Mouse (Mus musculus) heart, postnatal 25 days (tissue): ENCODE results near the gene Zfp523. TPM values are rescaled to one million over a fixed set of nuclear protein-coding genes. Genes with fewer than 3 reads are reported as not detected.
A peak's percentile ranks its signal among the peaks of the same experiment; 100 is the strongest.

Source experiments
- DNase-seq: peaks from one replicate; pipeline ENCODE4 v3.0.0; 2022; ENCODE audit warnings: low spot score
- intact Hi-C: fragments of 180-260 bp; cut with DNase I; formaldehyde crosslinking; loops from one replicate; pipeline ENCODE4 v1.15.1; 2025
- total RNA-seq, 2 experiments: library from RNA; stranded (reverse); gene quantifications; 2 replicates each; pipeline ENCODE4 v1.2.3; 2021

Gene Zfp523
- total RNA-seq: 10 to 100 TPM; 11.5 to 12.4 TPM

DNA sequence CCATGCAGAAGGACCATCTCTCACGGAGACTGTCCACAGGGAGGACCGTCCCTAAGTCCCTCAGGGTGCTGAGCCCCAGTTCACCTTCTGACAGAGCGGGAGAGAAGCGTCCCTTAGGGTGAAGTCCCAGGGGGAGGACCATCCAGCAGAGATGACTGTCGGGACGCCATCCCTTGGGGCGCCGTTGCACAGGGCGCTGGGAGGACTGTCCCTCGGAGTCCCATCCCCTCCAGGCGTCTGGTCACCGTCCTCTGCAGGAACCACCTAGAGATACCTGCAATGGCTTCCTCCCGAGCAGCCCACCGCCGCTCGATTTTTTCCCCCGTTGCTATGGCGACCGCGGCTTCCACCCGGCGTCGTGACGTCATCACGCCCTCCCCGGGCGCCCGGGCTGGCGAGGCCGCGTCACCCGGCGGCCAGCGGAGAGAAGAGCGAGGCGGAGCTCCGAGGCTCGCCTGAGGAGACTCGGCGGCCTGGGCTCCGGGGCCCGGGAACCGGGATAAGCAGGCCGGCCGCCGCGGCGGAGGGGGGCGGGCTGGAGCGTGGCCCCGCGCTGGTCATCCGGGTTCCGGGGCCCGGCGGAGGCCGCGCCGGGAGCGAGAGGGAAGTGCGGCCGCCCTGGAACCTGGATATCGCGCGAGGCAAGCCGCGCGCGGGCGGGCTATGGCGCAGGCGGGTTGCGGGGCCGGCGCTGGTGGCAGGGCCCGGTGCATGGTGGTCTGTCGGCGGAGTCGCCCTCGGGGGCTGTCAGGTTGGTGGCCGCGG lies at the start of gene Zfp523:
Gene Zfp523, plus strand, starts transcription at position 355 of the 765 bp plus-strand sequence.
- intact Hi-C loops: no loop called here

DNA sequence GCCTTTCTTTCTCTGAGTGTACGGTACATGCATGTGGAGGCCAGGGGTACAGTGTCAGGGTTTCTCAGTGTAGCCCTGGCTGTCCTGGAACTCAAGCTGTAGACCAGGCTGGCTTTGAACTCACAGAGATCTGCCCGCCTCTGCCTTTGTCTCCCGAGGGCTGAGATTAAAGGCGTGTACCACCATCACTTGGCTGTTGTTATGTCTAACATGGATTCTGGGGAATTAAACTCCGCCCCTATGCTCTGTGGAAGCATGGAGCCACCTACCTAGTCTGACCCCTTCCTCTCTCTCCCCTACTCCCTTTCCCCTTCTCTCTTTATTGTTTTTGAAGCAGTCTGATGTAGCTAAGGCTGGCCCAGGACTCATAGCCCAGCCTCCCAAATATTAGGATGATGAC lies 47.1 kb upstream of the Zfp523 start:
- intact Hi-C loops: no loop called here

More for the DNA sequence above, at the start of gene Zfp523:
- DNase-seq: peak; percentile 85

DNA sequence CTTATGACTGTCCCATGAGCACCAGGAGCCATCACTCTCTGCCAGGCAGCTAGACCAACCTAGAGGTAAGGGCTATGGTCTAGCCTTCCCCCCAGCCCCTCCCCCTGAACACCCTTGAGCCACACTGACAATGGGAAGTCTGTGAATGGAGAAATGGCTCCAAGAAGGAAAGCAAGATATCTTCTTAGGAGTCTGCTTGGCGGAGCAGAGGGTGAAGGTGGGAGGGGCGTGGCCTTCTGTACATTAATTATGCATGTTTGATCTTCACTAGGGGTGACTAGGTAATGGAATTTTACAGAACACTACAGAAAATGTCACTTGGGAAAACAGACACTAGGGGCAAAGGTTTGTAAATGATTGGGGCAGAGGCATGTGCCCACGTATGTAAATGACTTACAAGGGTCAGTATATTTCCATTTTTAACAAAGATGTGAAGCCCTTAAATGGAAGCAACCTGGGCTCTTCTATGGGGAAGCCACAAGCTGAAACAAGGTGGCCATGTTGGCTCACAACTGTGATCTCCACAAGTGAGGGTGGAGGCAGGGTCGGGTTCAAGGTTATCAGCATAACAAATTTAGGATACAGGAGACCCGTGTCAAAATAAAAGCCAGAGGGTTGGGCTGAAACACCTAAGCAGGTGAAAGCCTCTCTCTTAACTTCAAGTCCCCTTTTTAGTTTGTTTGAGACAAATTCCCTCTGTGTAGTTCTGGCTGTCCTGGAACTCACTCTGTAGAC lies 46.4 kb upstream of the Zfp523 start:
- DNase-seq: no peak
- intact Hi-C loops: no loop called here

More for the DNA sequence above, 47.1 kb upstream of the Zfp523 start:
- no peak for DNase-seq

DNA sequence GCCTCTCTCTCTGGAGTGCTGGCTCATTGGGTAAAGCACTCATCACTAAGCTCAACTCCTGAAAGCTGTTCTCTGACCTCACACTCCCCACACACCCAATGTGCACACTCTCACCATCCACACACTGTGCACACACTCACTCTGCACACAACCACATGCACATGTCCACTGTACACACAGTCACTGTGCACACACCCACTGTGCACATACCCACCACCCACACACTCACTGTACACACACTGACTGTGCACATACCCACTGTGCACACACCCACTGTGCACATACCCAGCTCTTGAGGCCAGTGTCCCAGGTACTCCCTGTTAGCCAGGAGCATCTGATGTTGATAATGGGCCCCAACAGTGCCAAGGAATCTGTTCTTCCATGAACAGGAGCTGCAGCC lies 45.8 kb upstream of the Zfp523 start:
- intact Hi-C loops: no loop called here
- DNase-seq: no peak

DNA sequence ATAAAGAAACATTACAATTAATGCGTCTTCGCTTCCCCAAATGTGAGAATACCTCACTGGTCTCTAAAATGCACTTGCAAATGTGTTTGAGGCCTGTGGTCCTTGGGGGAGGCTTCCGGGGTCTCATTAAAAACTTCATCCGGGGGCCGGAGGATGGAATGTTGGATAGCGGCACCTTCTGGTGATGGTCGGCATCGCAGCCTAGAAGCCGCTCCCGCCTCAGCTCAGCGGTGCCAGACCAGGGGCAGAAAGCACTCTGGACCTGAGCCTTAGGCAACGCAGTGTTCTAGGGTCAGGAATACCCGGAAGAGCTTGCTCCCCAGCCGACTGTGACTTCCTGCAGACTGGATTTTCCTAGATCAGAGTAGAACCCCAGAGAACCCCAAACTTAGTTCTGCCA lies 43.7 kb upstream of the Zfp523 start:
- no peak for DNase-seq
- intact Hi-C loops: loop anchor here (1.0 kb wide), 1 partner anchor 48 kb away; no protein-coding TSS in a partner anchor

DNA sequence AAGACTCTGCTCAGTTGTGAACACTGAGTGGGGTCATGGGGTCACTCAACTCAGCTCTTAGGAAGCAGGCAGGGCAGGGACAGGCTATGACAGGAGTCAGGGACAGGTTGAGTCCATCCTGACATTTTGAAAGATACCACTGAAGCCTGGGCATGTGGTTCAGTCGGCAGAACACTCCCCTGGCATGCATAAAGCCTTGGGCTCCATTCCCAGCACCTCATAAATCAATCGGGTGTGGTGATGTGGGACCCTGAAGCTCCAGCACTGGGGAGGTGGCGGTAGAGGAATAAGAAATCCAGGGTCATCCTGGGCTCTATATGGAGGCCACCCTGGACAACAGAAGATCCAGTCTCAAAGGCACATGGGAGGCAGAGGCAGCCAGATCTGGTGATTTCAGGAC lies 41.4 kb upstream of the Zfp523 start:
- DNase-seq: no peak
- intact Hi-C loops: no loop called here

DNA sequence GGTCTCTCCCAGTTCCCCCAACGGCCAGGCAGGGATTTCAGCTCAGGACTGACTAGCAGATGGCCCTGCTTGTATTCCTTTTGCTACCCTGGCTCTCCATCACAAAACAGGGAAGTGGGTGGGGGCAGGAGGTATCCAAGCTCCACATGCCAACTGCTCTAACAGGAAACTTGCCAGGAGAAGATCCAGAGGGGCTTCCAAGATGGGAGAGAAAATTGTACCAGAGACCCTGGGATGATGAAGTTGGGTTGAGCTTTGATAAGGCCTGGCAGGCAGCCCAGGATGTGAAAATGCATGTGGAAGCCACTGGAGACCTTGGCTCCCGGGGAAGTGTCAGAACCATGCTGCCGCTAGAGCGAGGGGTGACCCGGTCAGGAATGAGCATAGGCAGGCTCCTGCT lies 40.7 kb upstream of the Zfp523 start:
- DNase-seq: no peak
- intact Hi-C loops: no loop called here

DNA sequence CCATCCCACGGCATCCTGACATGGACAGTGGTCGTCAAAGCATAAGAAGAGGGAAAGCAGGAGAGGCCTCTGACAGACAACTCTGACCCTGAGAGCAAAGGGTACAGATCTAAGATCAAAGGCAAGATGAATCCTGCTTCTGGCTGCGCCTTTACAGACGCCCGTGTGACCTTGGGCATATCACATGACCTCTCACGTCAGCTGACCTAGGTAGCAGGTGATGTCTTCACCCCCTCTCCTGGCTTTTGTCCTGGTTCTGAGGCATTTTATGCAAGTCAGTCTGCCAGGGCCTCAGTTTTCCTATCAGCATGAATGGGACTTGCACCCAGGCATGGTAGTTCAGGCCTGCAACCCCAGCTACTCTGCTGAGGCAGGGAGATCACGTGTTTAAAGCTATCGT lies 38.9 kb upstream of the Zfp523 start:
- intact Hi-C loops: no loop called here
- no peak for DNase-seq

DNA sequence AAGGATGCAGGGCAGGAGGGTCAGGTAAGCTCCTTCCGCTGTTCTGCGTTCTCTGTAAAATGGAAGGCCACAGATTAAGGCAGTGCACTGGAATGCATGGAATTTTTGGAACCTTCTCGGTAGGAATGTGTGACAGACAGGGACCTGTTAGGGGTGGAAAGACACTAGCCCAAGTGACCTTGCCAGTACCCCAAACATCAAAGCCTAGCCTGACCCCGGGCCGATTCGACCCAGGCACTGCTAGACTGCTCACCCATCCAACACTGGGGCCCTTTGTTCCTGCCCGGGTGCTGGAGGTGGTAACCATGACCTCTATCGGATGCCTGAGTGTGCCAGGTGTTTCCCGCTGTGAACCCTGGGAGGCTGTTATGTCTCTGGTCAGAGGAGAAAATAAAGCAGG lies 38.2 kb upstream of the Zfp523 start:
- intact Hi-C loops: no loop called here
- DNase-seq: no peak

DNA sequence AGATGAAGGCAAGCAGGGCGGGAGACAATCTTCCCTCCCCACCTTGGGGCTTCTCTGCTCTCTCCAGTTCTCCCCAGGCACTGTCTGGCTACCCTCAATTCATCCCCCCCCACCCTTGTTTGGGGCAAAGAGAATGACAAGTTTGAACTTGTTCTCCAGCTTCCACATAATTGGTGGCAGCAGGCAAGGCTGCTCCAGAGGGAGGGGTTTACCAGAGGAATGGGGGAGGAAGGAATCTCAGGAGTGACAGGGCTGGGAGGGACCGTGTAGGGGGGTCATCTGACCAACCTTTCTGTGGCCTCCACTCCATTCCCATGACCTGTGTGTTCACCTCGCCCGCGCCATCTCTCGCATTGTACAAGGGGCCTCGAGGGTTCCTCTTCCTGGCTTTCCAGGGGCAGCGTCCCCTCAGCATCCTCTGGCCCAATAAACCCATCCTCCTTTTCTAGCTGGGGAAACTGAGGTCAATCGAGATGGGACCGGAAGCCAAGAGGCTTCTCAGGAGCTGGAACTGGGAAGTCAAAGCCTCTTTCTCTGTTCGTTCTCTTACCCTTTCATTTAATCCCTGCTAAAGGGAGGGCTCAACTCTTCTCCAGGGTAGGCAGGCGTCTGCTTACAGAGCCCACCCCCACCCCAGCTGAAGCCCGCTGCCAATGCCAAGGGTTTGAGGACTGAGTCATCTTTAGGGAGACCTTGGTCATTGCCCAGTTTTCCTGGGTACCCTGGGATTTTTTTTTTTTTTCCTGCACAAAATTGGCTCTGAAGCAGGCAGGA lies 36.3 kb upstream of the Zfp523 start:
- intact Hi-C loops: no loop called here
- no peak for DNase-seq

DNA sequence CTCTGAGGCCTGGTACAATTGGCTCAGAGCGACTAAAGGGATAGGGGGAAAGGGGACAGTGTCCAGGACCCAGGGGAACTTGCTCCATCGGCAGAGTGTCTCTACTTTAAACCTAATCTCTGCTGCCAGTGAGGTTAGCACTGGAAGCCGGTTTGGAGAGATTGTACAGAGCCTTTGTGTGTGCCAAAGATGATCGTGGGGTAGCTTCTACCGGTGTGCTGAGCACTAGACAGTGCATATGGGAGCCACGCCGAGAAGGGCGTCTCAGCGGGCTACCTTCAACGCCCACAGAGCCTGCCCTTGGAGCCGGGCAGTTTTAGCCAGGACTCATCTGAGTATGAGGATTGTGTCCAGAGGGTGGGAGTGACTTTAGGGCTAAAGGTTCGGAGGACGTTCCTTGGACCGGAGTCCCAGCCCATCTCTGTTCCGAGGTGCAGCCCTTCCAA lies 35.7 kb upstream of the Zfp523 start:
- intact Hi-C loops: no loop called here
- DNase-seq: no peak

DNA sequence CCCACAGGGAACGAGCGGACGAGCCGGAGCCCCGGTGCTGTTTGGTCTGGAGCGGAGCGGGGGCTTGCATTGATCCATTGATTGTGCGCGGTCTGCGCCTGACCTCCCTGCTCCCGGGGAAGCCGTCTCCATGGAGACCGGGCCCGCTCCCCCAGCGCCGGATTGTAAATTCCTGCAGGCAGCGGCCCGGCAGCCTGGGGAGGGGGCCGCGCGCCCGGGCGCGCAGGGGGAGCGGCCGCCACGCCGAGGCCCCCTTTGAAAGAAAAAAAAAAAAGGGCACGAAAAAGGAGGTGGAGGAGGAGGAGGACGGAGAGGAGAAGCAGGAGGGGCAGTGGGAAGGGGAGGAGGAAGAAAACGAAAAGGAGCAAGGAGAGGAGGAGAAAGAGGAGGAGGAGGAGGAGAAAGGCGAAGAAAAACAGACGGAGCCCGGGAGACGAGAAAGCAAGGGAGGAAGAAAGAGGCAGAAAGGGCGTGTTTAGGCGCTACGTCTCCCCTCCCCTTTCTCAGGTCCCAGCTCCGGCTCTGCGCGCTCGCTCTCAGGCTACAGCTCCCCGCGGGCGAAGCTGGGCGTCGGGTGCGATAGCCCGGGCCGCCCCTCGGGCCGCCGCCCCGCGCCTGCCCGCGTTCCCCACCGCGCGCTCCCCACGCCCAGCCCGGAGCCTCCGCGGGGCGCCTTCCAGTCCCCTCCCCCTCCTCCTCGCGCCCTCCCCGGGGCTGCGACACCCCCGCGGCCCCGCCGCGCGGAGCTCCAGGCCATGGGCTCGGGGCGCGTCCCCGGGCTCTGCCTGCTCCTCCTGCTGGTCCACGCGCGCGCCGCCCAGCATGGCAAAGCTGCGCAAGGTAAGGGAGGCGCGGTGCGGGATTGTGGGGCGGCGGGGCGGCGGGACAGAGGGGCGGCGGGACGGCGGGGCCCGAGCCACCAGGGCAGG lies 34.9 kb upstream of the Zfp523 start, which contains the start of gene Scube3:
Gene Scube3, plus strand, starts transcription at position 371 of the 929 bp plus-strand sequence.
- intact Hi-C loops: no loop called here
- no peak for DNase-seq

DNA sequence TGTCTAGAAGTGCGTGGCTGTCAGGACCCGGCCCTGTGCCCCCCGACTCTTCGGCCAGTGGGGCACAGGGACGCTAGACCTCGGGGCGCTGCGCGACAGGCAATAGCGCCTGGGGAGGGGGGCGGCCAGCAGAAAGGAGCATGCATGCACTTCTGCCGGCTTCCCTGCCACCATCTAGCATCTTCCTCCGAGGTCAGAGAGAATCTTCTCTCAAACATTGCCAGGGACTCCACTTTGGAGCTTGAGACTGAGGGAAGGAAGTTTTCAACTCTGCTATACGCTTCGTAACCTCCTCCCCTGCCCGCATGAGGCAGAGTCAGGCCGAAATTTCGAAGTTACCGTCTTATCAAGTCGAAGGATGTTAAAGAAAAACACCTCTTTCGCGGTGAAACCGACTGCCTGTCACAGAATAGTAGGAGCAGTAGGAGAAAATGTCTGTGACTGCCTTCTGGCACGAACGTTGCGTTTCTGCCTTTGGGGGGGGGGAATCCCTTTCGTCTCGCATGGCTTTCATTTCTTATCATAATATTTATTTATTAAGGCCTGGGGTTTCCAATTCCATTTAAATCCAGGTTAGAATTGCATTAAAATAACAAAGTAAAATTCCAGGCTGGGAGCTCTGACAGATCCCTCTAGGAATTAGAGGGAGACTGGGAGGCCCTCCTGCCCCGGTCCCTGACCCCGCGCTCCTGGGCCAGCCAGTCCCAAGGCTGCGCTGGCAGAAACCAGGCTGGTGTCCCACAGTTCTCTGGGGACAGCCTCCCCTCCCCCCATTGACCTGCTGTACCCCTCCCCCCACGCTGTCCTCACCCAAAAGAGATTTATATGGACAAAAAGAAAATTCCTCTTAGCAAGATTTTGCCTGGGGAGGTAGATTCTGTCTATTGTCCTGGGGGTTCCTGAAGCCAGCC lies 34.0 kb upstream of the Zfp523 start:
- no peak for DNase-seq
- intact Hi-C loops: no loop called here

DNA sequence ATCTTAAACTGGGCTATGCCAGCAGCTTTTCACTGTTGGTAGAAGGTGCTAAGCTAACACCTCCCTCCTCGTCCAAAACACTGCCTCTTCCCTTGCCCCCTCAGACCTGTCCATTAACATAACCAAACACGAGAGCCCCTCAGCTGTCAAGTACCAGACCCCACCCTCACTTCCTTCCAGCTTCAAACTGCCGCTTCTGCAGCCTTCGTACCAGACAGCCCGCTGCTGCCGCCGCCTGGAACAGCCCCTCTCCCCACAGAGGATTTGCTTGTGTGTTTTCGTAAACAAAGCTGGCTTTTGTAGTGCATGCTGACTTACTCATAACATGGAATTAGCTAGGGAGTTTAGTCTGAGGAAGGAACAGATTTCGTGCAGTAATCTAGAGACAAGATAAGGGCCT lies 33.2 kb upstream of the Zfp523 start:
- intact Hi-C loops: no loop called here

DNA sequence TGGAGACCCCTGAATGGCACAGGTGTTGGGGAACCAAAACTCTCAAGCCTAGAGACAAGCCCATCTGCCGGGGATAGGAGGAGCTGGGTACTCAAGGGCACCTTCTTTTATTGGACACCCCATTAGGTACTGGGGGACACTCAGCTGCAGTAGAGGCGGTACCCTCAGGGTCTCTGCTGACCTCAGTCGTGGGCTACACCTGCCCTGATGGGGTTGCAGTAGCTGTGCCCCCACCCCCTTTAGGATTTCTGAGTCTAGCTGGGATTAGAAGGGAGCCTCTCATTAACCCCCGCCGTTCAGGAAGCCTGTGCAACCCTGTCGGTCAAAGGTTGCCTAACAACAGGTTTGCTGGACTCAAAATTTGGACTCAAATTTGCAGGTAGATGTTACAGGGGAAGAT lies 32.7 kb upstream of the Zfp523 start:
- no peak for DNase-seq
- intact Hi-C loops: no loop called here

More for the DNA sequence above, 33.2 kb upstream of the Zfp523 start:
- no peak for DNase-seq

DNA sequence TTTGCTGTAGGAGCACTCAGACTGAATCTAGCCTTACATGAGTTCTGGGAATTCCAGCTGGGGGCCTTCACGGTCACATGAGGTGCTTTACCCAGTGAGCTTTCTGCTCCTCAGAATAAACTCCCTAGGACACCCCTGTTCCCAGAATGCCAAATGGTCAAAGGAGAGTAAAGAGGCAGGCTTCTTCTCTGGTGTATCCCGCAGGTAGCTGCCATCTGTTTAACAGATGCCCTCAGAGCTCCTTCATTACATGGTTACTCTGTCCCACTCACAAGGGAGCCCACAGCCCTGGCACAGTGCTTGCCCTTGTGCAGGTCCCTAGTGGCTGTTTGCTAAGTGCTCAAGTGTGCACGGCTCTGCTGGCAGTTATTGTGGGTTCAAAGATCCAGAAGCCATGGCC lies 28.6 kb upstream of the Zfp523 start:
- intact Hi-C loops: no loop called here
- no peak for DNase-seq

DNA sequence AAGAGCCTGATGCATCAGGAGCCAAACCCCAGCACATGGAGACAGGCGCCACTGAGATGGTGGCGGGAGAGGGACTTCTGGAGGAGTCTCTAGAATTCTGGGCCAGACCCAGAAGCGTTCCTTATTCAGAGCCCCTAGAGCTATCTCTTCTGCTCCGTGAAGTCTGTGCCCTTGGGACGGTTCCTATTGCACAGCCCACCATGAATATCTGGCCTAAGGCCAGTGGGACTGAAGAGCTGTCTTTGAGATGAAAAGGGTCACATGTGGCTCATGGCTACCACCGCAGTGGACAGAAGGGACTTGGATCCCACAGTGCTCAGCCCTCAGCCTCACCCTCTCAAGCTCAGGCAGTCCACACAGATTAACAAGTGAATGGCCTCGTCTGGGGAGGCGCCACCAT lies 27.2 kb upstream of the Zfp523 start:
- intact Hi-C loops: no loop called here
- no peak for DNase-seq

DNA sequence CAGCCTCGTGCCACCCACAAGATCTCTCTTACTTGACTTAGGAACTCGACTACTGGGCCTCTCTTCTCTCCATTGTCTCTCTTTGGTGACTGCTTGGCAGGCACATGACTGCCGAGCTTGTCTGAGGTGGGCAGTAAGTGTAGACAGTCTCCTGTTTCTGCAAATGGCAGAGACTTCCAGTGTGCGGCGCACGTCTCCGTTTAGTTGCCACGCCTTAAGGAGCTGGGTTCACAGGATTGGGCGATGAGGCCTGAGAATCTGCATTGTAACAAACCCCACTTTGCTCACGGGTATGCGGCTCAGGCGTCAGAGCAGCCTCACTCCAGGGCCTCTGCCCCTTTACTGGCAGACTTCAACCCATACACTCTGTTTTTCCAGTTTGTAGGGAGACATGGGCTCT lies 26.5 kb upstream of the Zfp523 start:
- intact Hi-C loops: no loop called here
- no peak for DNase-seq

DNA sequence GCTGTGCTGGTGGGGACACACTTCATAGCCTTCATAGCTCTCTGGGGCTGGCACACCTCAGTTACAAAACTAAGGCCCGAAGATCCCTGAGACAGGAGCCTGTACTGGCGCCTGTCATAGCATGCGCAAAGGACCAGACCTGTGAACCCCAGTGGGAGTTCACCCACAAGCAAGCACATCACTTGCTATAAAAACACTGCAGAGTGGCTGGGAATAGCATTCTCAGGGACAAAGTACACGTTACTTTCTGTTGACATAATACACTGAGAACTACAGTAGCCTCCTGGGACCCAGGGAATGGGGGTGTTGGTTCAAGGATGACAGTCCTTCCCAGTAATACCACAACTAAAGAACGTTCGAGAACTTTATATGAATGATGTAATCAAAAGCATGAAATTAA lies 23.8 kb upstream of the Zfp523 start:
- intact Hi-C loops: no loop called here
- DNase-seq: no peak
